Mouse (Mus musculus) left cerebral cortex, postnatal 10 days (tissue): ENCODE data around the gene Rassf1. TPM values are rescaled to one million over a fixed set of nuclear protein-coding genes. Genes with fewer than 3 reads are reported as not detected.

Experiments
- DNase-seq, 2 experiments: peaks; one replicate each; pipeline ENCODE4 v3.0.0; 2021 to 2022; ENCODE audit warnings: low spot score in 2 of 2, mixed read lengths in 1 of 2; ENCODE audit errors: extremely low spot score in 1 of 2
- intact Hi-C: fragments of 180-260 bp; cut with DNase I; formaldehyde crosslinking; loops from one replicate; pipeline ENCODE4 v1.15.1; 2025
- total RNA-seq, 2 experiments: library from RNA; stranded (reverse); gene quantifications; 2 replicates each; pipeline ENCODE4 v1.2.3; 2021

The Rassf1 gene
- total RNA-seq, 2 experiments from 2014 or later, result 14.7 to 14.9 TPM

GRCm38 (mm10) chr9:107538231-107538630, 13.1 kb upstream of the Rassf1 start:
- DNase-seq, result no peak
- intact Hi-C loops, result loop anchor here (10.0 kb wide), 1 partner anchor 653 kb away; the partner anchor contains the start of gene Rbm15b

GRCm38 (mm10) chr9:107538711-107539110, 12.6 kb upstream of the Rassf1 start:
- DNase-seq, result no peak
- intact Hi-C loops, result loop anchor here (10.0 kb wide), 1 partner anchor 654 kb away; the partner anchor contains the start of gene Rbm15b

GRCm38 (mm10) chr9:107539940-107540339, 11.4 kb upstream of the Rassf1 start:
- no peak for DNase-seq
- intact Hi-C loops, result loop anchor here (10.0 kb wide), 1 partner anchor 655 kb away; the partner anchor contains the start of gene Rbm15b

- intact Hi-C loops, result no loop called here
- no peak for DNase-seq
These were observed 10.9 kb upstream of the Rassf1 start for GRCm38 (mm10) chr9:107540420-107540819.

- DNase-seq, result no peak
- intact Hi-C loops, result no loop called here
These were observed 10.3 kb upstream of the Rassf1 start for GRCm38 (mm10) chr9:107541005-107541404.

DNA sequence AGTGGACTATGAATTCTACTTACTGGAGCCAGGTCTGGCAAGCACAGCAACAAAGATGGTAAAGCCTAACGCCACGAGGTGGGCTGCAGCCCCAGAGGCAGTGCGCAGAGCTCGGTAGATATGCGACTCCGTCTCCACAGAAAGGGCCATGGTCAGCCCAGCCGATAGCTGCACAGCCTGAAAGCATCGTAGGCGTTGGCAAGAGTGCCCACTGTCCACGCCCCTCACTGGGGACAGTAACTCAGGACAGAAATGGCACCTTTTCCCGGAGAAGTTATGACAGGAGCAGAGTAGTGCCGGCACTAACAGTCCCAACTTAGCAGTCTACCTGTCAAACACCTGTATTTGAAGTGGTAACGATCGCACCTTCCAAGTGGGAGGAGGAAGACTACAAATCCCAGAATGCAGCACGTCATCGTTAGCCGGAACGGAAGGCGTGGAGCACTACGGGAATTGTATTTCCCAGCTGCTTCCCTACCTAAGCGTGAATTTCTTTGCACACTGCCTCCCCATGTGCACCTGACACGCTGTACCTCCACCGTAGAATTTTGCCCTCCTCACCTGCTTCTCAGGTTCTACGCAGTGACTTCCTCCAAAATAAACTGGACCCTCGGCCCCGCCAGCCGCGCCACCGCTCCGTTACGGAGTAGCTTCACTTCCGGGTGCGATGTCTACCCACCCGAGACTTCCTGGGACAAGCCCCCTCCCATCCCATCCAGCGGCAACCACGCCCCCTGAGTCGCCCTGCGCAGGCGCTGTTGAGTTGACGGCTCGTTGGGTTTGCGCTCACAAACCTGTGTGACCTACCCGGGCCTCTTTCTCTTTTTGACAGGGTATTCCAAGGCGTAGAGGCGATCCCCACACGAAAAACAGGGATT, 9.6 kb upstream of the Rassf1 start, which contains the start of the genes Cyb561d2 and Nprl2:
Gene Cyb561d2 (minus strand): TSS at position 720 of the 878 bp plus-strand sequence.
Gene Nprl2 (plus strand): TSS at position 753 of the 878 bp plus-strand sequence.
- DNase-seq, result peak; percentile 92 to 95
- intact Hi-C loops, result no loop called here

- intact Hi-C loops, result no loop called here
- no peak for DNase-seq
These were observed 9.0 kb upstream of the Rassf1 start for GRCm38 (mm10) chr9:107542352-107542686.

DNA sequence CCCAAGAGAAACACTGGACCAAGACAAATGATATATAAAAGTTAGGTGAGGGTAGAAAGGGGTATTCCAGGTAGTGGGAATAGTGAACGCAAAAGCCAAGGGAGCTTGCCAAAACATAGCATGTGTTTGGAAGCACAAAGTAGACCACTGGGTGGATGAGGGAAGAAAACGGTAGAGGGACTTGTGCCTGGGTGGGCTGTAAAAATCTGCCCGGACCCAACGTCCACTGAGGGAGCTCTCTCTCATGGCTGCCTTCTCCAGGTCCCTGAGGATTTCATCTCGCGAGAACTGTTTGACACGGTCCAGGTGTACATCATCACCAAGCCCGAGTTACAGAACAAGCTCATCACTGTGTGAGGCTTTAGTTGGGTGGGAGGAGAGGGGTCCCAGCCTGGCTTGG, 8.6 kb upstream of the Rassf1 start:
- DNase-seq, result no peak

DNA sequence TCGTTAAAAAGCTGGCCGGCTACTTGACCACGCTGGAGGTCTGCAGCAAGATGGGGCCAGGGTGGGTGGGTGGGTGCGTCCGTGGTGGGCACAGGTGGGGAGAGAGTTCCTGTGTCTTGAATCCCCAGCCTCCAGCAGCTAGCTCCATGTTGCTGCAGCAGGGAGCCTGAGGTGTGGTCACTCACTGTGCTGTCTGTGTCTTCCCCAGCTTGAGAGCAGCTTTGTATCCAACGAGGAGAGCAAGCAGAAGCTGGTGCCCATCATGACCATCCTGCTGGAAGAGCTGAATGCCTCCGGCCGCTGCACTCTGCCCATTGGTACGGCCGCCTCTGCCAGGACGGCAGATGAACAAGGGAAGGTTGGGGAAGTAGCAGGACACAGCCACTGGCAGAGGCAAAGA, 8.1 kb upstream of the Rassf1 start:
- intact Hi-C loops, result no loop called here
- no peak for DNase-seq

More for the DNA sequence above, 8.6 kb upstream of the Rassf1 start:
- intact Hi-C loops, result no loop called here

- no peak for DNase-seq
- intact Hi-C loops, result no loop called here
These were observed 7.1 kb upstream of the Rassf1 start for GRCm38 (mm10) chr9:107544196-107544700.

DNA sequence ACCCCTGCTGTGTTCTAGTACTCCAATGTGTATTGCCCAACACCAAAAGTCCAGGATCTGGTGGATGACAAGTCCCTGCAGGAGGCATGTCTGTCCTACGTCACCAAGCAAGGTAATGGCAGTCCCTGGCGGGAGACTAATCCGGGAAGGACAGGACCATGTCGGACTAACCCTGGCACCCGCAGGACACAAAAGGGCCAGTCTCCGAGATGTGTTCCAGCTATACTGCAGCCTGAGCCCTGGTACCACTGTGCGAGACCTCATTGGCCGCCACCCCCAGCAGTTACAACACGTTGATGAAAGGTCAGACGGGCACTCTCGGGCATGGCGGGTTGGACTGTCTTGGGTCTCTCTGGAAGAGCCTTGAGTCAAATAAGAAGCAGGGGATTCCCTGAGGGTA, 6.6 kb upstream of the Rassf1 start:
- no peak for DNase-seq
- intact Hi-C loops, result no loop called here

DNA sequence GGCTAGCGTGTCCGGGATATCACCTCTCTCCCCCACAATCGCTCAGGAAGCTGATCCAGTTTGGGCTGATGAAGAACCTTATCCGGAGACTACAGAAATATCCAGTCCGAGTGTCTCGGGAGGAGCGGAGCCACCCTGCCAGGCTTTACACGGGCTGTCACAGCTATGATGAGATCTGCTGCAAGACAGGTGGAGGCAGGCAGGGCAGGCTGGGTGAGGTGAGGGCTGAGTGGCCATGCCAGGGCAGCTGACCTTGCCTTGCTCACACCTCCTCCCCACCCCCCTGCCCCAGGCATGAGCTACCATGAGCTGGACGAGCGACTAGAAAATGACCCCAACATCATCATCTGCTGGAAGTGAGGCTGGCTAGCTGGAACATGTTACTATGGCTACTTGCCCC, 6.2 kb upstream of the Rassf1 start:
- no peak for DNase-seq
- intact Hi-C loops, result no loop called here

- intact Hi-C loops, result no loop called here
- DNase-seq, result peak; percentile 59 to 73
These were observed 5.8 kb upstream of the Rassf1 start for GRCm38 (mm10) chr9:107545602-107546001.

GRCm38 (mm10) chr9:107547026-107547425, 4.3 kb upstream of the Rassf1 start, which contains the start of gene Zmynd10:
Gene Zmynd10, plus strand, starts transcription at chr9:107547298.
- intact Hi-C loops, result no loop called here
- DNase-seq, result peak; percentile 85 to 93

GRCm38 (mm10) chr9:107547957-107548356, 3.4 kb upstream of the Rassf1 start:
- intact Hi-C loops, result no loop called here
- DNase-seq, result no peak

DNA sequence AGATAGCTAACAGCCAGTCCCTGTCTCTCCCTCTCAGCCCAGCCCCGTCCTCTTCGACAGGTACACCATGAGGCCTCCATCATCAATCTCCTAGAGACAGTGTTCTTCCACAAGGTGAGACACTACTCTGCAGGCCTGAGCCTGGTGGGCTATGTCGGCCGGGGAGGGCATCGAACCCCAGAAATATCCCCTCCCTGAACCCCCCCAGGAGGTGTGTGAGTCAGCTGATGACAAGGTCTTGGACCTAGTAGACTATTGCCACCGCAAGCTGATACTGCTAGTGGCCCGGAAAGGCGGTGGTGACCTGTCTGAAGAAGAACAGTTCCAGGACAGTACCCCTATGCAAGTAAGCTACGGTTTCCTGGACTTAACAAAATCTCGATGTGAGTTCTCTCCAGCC, 2.5 kb upstream of the Rassf1 start:
- DNase-seq, result no peak
- intact Hi-C loops, result no loop called here

GRCm38 (mm10) chr9:107549297-107550074, 1.9 kb upstream of the Rassf1 start:
- DNase-seq, result no peak
- intact Hi-C loops, result no loop called here

DNA sequence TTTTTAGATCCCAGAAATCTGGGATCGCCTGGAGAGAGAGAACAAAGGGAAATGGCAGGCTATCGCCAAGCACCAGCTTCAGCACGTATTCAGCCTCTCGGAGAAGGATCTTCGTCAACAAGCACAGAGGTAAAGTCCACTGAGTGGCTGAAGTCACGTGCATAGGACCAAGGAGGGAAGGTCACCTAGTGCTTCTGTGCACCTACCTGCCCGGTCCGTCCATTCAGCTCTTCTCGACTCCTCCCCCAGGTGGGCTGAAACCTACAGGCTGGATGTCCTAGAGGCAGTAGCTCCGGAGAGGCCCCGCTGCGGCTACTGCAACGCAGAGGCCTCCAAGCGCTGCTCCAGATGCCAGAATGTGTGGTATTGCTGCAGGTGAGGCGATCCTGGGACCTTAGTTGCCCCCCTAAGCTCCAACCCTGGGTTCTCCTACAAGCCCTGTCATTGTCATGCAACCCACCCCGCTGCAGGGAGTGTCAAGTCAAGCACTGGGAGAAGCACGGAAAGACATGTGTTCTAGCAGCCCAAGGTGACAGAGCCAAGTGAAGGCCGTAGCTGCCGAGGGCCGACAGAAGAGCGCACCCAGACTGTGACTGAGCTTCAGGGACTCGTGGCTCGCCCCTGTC, 751 bp upstream of the Rassf1 start:
- intact Hi-C loops, result no loop called here
- no peak for DNase-seq

DNA sequence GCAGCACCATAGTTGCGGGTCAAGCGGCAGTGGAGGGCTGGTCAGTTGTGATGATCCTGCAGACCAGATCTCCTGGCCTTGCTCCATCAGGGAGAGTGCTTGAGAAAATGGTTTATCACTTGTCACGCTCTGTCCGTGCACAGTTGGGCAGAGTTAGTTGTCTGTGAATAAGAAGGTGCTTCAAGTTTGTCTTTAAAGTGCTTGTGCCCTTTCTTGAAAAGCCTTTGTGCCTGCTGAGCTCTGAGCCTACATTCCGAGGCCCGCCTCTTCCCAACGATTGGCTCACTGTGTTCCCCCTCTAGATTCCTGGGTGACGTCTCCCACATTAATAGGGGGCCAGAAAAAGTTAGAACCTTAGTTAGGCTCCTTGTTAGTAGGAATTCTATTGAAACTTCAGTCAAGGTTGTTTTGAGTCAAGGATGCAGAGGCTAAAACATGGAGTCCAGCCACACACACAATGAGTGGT, 568 bp downstream of the Rassf1 start:
- no peak for DNase-seq
- intact Hi-C loops, result no loop called here
